Mouse (Mus musculus): ENCODE data around the gene Aunip. TPM values are rescaled to one million over a fixed set of nuclear protein-coding genes. Genes with fewer than 3 reads are reported as not detected.
A peak's percentile ranks its signal among the peaks of the same experiment; 100 is the strongest.

Gene Aunip
- polyA plus RNA-seq, 1 experiment from 2014 or later = 2.9 TPM

DNA sequence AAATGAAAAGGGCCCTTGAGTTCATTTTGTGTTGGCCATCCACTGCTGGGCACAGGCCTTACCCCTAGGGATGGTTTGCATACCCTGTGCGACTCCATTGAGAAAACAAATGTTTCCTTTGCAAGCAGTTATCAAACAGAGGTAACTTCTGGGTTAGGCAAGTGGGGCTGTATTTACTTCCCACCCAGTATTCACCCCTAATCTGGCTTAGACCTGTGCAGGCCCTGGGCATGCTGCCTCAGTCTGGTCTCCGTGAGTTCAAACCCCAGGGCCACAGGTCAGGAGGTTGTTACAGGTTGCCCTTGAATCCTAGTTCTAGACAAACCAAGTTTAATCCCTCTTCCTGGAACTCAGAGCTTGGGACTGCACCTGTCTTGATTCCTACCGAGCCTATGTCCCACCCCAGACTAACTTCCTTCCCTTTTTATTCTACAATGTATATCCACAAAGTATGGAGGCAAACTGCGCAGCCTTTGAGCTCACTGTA, 5.5 kb upstream of the Aunip start:
- Histone ChIP-seq H3K9ac (ENCODE audit: low read depth, low read length) (no peak overlapping the region), H3K4me3 (ENCODE audit: low read length) (no peak overlapping the region), H3K9me3 (ENCODE audit: control insufficient read depth, low read length) (no peaks in the 10 kb centered on the region), H3K4me2 (ENCODE audit: low read length) (no peak overlapping the region), H3K4me1 (ENCODE audit: control insufficient read depth, insufficient read depth, low read depth, low read length) (no peaks in the 10 kb centered on the region), H3K27ac (ENCODE audit: low read depth, low read length) (no peak overlapping the region), H3K36me3 (ENCODE audit: control insufficient read depth, insufficient read depth, low read length) (peaks cover 5% of the 10 kb centered on the region), H3K27me3 (replicated peaks; ENCODE audit: control insufficient read depth, insufficient read depth, low read length) (no peaks in the 10 kb centered on the region; the same call in 1 of the 2 replicates)
- no peak for ATAC-seq
- 90% methylated on average over 4 of the region's 4 CpGs for WGBS

DNA sequence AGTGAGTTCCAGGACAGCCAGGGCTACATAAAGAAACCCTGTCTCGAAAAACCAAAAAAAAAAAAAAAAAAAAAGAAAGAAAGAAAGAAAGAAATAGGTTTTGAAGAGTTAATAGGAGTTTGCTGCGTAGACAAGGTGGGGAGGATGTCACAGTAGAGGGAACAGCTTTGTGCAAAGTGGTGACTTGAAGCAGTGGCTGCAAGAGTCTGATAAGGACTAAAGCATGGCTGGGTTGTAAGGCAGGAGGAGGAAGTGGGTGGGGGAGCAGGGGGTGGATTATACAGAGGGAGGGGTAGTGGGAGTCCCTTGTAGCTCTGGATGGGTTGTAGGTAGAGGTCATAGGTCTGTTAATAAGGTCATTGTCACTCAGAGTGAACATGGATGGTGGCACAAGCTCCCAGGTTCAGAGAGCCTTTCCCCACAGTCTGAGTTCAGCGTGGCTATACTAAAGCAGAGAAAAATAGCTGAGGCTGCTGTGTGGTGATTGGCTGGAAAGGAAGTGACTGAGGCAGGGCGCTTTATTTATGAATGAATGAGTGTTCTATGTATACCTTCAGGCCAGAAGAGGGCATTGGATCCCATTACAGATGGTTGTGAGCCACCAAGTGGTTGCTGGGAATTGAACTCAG, 4.7 kb upstream of the Aunip start:
- ATAC-seq = no peak
- H3K4me2 ChIP-seq (ENCODE audit: low read length) = no peak overlapping the region
- H3K36me3 ChIP-seq (ENCODE audit: control insufficient read depth, insufficient read depth, low read length) = peaks cover 5% of the 10 kb centered on the region
- no peak overlapping the region for H3K9ac ChIP-seq (ENCODE audit: low read depth, low read length)
- peaks cover under 1% of the 10 kb centered on the region for H3K4me1 ChIP-seq (ENCODE audit: control insufficient read depth, insufficient read depth, low read depth, low read length)
- no peaks in the 10 kb centered on the region; the same call in 1 of the 2 replicates for H3K27me3 ChIP-seq (replicated peaks; ENCODE audit: control insufficient read depth, insufficient read depth, low read length)
- no peak overlapping the region for H3K4me3 ChIP-seq (ENCODE audit: low read length)
- H3K9me3 ChIP-seq (ENCODE audit: control insufficient read depth, low read length) = no peaks in the 10 kb centered on the region
- 83% methylated on average over 3 of the region's 4 CpGs for WGBS
- no peak overlapping the region for H3K27ac ChIP-seq (ENCODE audit: low read depth, low read length)

DNA sequence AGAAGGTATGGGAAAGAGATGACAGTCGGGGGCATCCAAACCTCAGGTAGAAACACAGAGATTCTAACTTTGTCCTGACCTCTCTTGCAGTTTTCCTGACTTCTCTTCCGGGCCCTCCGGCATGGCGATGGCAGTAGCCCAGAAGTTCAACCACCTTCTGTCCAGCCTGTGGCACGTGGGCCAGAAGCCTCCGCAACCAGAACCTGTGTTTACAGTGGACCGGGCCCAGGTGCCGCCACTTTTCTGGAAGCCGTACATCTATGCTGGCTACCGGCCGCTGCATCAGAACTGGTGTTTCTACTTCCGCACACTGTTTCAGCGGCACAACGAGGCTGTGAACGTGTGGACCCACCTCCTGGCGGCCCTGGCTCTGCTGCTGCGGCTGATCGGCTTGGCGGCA, 4.1 kb upstream of the Aunip start:
- H3K27ac ChIP-seq (ENCODE audit: low read depth, low read length) = no peak overlapping the region
- no peak overlapping the region for H3K4me2 ChIP-seq (ENCODE audit: low read length)
- peaks cover 4% of the 10 kb centered on the region for H3K4me1 ChIP-seq (ENCODE audit: control insufficient read depth, insufficient read depth, low read depth, low read length)
- H3K27me3 ChIP-seq (replicated peaks; ENCODE audit: control insufficient read depth, insufficient read depth, low read length) = no peaks in the 10 kb centered on the region; the same call in 1 of the 2 replicates
- ATAC-seq = no peak
- H3K9me3 ChIP-seq (ENCODE audit: control insufficient read depth, low read length) = no peaks in the 10 kb centered on the region
- H3K36me3 ChIP-seq (ENCODE audit: control insufficient read depth, insufficient read depth, low read length) = peaks cover 5% of the 10 kb centered on the region
- no peak overlapping the region for H3K9ac ChIP-seq (ENCODE audit: low read depth, low read length)
- H3K4me3 ChIP-seq (ENCODE audit: low read length) = no peak overlapping the region
- WGBS = 87% methylated on average over 19 of the region's 19 CpGs

DNA sequence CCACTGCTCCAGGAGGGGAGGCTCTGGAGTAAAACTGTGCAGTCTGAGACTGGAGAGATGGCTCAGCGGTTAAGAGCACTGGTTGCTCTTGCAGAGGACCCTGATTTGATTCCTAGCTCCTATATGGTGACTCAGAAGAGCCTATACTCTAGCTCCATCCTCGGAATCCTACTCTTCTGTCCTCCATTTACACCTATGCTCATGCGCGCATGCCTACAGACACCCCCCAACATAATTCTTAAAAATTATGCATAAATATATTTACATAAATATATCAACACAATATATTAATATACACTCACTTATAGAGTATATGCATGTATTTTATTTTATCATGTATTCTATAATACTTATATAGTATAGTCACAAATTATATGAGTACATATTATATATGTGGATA, 403 bp upstream of the Aunip start:
- peaks cover 5% of the 10 kb centered on the region for H3K36me3 ChIP-seq (ENCODE audit: control insufficient read depth, insufficient read depth, low read length)
- ATAC-seq = peak; percentile 13; the same call in 1 of the 2 replicates
- H3K4me3 ChIP-seq (ENCODE audit: low read length) = no peak overlapping the region; the same call in 1 of the 2 replicates
- H3K9ac ChIP-seq (ENCODE audit: low read depth, low read length) = no peak overlapping the region
- peaks cover 6% of the 10 kb centered on the region for H3K4me1 ChIP-seq (ENCODE audit: control insufficient read depth, insufficient read depth, low read depth, low read length)
- peak overlapping the region; percentile 96 for H3K4me2 ChIP-seq (ENCODE audit: low read length)
- WGBS = 75% methylated on average over 4 of the region's 4 CpGs
- H3K27ac ChIP-seq (ENCODE audit: low read depth, low read length) = no peak overlapping the region
- H3K9me3 ChIP-seq (ENCODE audit: control insufficient read depth, low read length) = no peaks in the 10 kb centered on the region
- H3K27me3 ChIP-seq (replicated peaks; ENCODE audit: control insufficient read depth, insufficient read depth, low read length) = no peaks in the 10 kb centered on the region; the same call in 1 of the 2 replicates

DNA sequence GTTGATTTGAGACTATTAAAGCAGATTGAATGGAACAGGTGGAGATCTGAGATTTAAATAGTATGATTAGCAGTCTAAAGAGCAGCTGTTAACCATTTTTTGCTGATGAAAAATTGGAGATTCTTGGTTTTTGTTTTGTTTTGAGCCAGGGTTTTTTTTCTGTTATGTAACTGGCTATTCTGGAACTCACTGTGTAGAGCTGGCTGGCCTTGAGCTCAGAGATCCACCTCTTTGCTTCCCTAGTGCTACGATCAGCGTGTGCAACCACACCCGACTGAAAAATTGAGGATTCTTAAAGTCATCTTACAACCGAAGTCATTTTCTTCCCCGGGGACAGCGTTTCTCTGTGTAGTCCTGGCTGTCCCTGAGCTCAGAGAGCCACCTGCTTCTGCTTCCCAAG, 931 bp downstream of the Aunip start:
- Histone ChIP-seq H3K27ac (ENCODE audit: low read depth, low read length) (no peak overlapping the region), H3K9ac (ENCODE audit: low read depth, low read length) (no peak overlapping the region), H3K4me1 (ENCODE audit: control insufficient read depth, insufficient read depth, low read depth, low read length) (peaks cover 6% of the 10 kb centered on the region), H3K4me2 (ENCODE audit: low read length) (peak overlapping the region; percentile 96), H3K27me3 (replicated peaks; ENCODE audit: control insufficient read depth, insufficient read depth, low read length) (no peaks in the 10 kb centered on the region; the same call in 1 of the 2 replicates), H3K4me3 (ENCODE audit: low read length) (no peak overlapping the region; the same call in 1 of the 2 replicates), H3K36me3 (ENCODE audit: control insufficient read depth, insufficient read depth, low read length) (peaks cover 5% of the 10 kb centered on the region), H3K9me3 (ENCODE audit: control insufficient read depth, low read length) (no peaks in the 10 kb centered on the region)
- ATAC-seq = no peak
- WGBS = 80% methylated on average over 6 of the region's 6 CpGs

DNA sequence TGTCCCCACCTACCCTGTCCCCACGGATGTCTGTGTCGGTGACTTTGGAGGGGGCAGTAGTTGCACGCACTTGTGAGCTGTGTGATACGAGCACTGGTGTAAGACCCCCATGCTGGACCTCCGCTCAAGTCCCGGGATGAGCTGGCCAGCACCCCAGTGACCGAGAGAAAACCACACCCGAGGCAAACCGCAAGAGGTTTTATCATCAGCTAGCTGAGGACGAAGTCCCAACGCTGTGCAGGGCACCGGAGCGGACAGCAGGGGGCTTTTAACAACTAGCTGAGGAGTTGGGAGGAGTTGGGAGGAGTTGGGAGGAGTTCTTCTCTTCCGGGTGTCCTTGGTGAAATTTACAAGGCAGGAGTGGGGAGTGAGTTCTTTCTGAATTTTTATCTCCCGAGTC, 2.0 kb downstream of the Aunip start:
- no peak for ATAC-seq
- no peaks in the 10 kb centered on the region for H3K9me3 ChIP-seq (ENCODE audit: control insufficient read depth, low read length)
- H3K4me1 ChIP-seq (ENCODE audit: control insufficient read depth, insufficient read depth, low read depth, low read length) = peaks cover 6% of the 10 kb centered on the region
- no peak overlapping the region for H3K9ac ChIP-seq (ENCODE audit: low read depth, low read length)
- no peak overlapping the region for H3K27ac ChIP-seq (ENCODE audit: low read depth, low read length)
- H3K27me3 ChIP-seq (replicated peaks; ENCODE audit: control insufficient read depth, insufficient read depth, low read length) = no peaks in the 10 kb centered on the region
- H3K36me3 ChIP-seq (ENCODE audit: control insufficient read depth, insufficient read depth, low read length) = peaks cover 2% of the 10 kb centered on the region
- H3K4me3 ChIP-seq (ENCODE audit: low read length) = no peak overlapping the region
- H3K4me2 ChIP-seq (ENCODE audit: low read length) = peak overlapping the region; percentile 27
- WGBS = 21% methylated on average over 15 of the region's 15 CpGs

DNA sequence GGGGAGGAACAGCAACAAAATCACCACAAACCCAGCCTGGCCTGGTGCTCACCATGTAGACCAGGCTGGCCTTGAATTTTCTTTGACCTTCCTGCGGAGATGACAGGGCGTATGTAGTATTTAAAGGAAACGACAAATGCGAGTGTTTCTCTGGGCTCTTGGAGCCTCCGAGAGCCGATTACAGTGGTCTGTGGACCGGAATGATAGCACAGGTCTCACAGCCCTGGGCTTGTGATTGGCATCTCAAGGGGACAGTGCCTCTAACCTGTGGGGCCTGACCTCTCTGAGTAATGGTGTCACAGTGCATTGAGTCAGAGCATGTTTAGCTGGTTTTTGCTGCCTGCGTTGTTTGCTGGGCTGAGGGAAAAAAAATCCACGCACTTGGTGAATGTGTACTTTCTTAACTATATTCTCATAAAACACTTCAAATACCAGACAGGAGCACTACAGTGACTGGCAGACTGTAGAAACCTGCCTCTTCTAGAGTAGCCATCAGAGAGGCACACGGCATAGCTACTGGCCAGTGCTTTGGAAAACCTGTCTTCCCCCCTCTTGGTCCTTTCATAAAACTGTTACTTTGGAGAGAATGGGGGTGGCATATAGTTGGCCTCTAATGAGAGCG, 3.6 kb downstream of the Aunip start:
- Histone ChIP-seq H3K9ac (ENCODE audit: low read depth, low read length) (no peak overlapping the region), H3K9me3 (ENCODE audit: control insufficient read depth, low read length) (no peaks in the 10 kb centered on the region), H3K36me3 (ENCODE audit: control insufficient read depth, insufficient read depth, low read length) (no peaks in the 10 kb centered on the region), H3K27ac (ENCODE audit: low read depth, low read length) (no peak overlapping the region), H3K27me3 (replicated peaks; ENCODE audit: control insufficient read depth, insufficient read depth, low read length) (no peaks in the 10 kb centered on the region), H3K4me2 (ENCODE audit: low read length) (no peak overlapping the region), H3K4me1 (ENCODE audit: control insufficient read depth, insufficient read depth, low read depth, low read length) (peaks cover 6% of the 10 kb centered on the region), H3K4me3 (ENCODE audit: low read length) (no peak overlapping the region)
- 92% methylated on average over 11 of the region's 11 CpGs for WGBS
- ATAC-seq = no peak

DNA sequence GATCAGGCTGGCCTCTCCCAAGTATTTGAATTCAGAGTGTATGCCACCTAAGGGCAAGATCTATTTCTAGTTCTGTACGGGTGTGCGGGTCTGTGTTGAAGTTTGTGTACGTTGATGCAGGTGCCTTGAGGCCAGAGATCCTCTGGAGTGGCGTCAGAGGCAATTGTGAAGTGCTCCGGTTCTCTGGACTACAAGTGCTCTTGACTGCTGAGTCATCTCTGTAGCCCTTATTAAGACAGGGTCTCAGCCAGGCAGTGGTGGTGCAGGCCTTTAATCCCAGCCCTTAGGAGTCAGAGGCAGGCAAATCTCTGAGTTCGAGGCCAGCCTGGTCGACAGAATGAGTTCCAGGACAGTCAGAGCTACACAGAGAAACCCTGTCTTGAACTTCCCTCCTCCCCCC, 4.8 kb downstream of the Aunip start:
- H3K9ac ChIP-seq (ENCODE audit: low read depth, low read length) = no peak overlapping the region
- no peak overlapping the region for H3K4me3 ChIP-seq (ENCODE audit: low read length)
- no peak overlapping the region for H3K27ac ChIP-seq (ENCODE audit: low read depth, low read length)
- no peaks in the 10 kb centered on the region for H3K27me3 ChIP-seq (replicated peaks; ENCODE audit: control insufficient read depth, insufficient read depth, low read length)
- no peak for ATAC-seq
- no peaks in the 10 kb centered on the region for H3K36me3 ChIP-seq (ENCODE audit: control insufficient read depth, insufficient read depth, low read length)
- no peak overlapping the region for H3K4me2 ChIP-seq (ENCODE audit: low read length)
- peaks cover 6% of the 10 kb centered on the region for H3K4me1 ChIP-seq (ENCODE audit: control insufficient read depth, insufficient read depth, low read depth, low read length)
- WGBS = 91% methylated on average over 7 of the region's 7 CpGs
- H3K9me3 ChIP-seq (ENCODE audit: control insufficient read depth, low read length) = no peaks in the 10 kb centered on the region

DNA sequence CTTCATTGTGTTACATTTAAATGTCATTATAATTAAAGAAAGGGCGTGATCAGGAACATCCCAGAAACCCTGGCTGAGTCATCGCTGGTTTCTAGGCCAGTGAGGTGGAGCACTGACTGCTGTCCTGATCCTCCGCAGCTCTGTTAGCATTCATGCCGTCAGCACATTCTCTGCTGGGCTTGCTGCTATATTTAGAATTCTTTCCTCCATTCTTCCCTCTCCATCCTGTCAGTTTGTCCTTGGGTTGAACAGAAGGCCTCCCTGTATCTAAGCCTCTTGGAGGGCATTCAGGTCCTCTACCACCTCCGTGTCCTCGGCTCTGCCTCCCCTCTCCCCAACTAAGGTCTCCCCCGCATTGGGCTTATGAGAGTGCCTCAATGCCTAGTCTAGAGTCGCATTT, 6.2 kb downstream of the Aunip start:
- H3K27me3 ChIP-seq (replicated peaks; ENCODE audit: control insufficient read depth, insufficient read depth, low read length) = no peaks in the 10 kb centered on the region
- ATAC-seq = no peak
- H3K9me3 ChIP-seq (ENCODE audit: control insufficient read depth, low read length) = no peaks in the 10 kb centered on the region
- H3K36me3 ChIP-seq (ENCODE audit: control insufficient read depth, insufficient read depth, low read length) = no peaks in the 10 kb centered on the region
- no peak overlapping the region for H3K4me3 ChIP-seq (ENCODE audit: low read length)
- H3K4me1 ChIP-seq (ENCODE audit: control insufficient read depth, insufficient read depth, low read depth, low read length) = peaks cover 2% of the 10 kb centered on the region; the same call in 1 of the 2 replicates
- no peak overlapping the region for H3K9ac ChIP-seq (ENCODE audit: low read depth, low read length)
- WGBS = 79% methylated on average over 8 of the region's 8 CpGs
- H3K4me2 ChIP-seq (ENCODE audit: low read length) = no peak overlapping the region
- no peak overlapping the region for H3K27ac ChIP-seq (ENCODE audit: low read depth, low read length)
